Mouse (Mus musculus) cortical plate, adult 2 months (tissue): ENCODE data around the gene Krtap28-13. TPM values are rescaled to one million over a fixed set of nuclear protein-coding genes. Genes with fewer than 3 reads are reported as not detected.

Experiments used
- H3K27ac ChIP-seq: fragments of 200-500 bp; 2 replicates; pipeline ENCODE4 v1.5.1; 2012; ENCODE audit warnings: low read length, control low read depth, inconsistent platforms; ENCODE audit not compliant: insufficient read depth
- H3K4me1 ChIP-seq: fragments of 200-500 bp; 2 replicates; pipeline ENCODE4 v1.6.1; 2011; ENCODE audit warnings: low read length; ENCODE audit not compliant: control insufficient read depth, insufficient read depth
- H3K4me3 ChIP-seq: fragments of 200-500 bp; 2 replicates; pipeline ENCODE4 v1.5.1; 2011; ENCODE audit warnings: mild to moderate bottlenecking, low read length, control low read depth; ENCODE audit not compliant: insufficient read depth
- CTCF ChIP-seq: fragments of 200-500 bp; IDR thresholded peaks from 2 replicates; pipeline ENCODE4 v1.5.1; 2011; ENCODE audit warnings: mild to moderate bottlenecking, control low read depth, low read length; ENCODE audit not compliant: insufficient read depth; ENCODE audit errors: extremely low read depth
- POLR2A ChIP-seq: fragments of 200-500 bp; IDR thresholded peaks from 2 replicates; pipeline ENCODE4 v1.6.1; 2011; ENCODE audit warnings: mild to moderate bottlenecking, low read length, control low read depth; ENCODE audit not compliant: insufficient read depth; ENCODE audit errors: extremely low read depth
- polyA plus RNA-seq: library from polyadenylated mRNA; depleted of rRNA; stranded (reverse); fragments of >200 nt; gene quantifications from 2 replicates; pipeline ENCODE4 v1.2.3, GENCODE M21; 2012; rRNA removed

The Krtap28-13 gene
- polyA plus RNA-seq, result 0.30 TPM in 1 of 2 replicates, not detected in the other

- no peaks in the 10 kb centered on the region for H3K4me1 ChIP-seq
- no peak within 1 kb of the TSS for H3K4me3 ChIP-seq
- no peak within 1 kb of the TSS for H3K27ac ChIP-seq
- no peak for TF ChIP-seq POLR2A
- no peak for TF ChIP-seq CTCF
Measured at GRCm38 (mm10) chr1:83060643-83061042, at the start of gene Krtap28-13. Gene Krtap28-13 (plus strand): TSS chr1:83060930.

DNA sequence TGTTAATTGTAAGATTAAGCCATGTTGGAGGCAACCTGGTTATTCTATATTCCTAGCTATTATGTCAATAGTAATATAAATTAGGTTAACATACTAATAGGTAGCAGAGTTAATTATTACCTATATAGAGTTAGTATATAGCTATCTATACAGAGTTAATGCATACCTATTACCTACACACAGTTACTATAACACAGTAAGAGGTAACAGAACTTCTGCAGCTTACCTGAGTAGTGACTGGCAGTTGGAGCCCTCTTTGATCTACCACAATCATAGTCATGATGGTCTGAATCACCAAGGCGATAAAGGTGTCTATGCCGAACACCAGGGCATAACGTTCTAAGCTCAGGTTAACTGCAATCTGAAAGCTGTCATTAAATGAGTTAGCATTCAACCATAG lies 46.3 kb upstream of the Krtap28-13 start:
- TF ChIP-seq CTCF (no peak), POLR2A (no peak)
- no peak overlapping the region for H3K4me3 ChIP-seq
- no peaks in the 10 kb centered on the region for H3K4me1 ChIP-seq
- H3K27ac ChIP-seq, result no peak overlapping the region

DNA sequence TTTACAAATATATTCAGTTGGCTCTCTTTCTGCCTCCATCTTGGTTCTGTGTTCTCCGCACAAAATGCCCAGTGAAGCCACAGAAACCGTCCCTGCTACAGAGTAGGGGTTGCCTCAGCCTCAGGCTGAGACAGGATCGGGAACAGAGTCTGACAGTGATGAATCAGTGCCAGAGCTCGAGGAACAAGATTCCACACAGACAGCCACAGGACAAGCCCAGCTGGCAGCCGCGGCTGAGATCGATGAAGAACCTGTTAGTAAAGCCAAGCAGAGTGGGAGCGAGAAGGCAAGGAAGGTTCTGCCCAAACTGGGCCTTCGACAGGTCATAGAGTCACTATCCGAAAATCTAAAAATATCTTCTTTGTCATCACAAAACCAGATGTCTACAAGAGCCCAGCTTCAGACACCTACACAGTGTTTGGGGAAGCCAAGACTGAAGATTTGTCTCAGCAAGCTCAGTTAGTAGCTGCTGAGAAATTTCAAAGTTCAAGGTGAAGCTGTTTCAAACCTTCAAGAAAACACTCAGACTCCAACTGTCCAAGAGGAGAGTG lies 45.3 kb upstream of the Krtap28-13 start:
- H3K27ac ChIP-seq, result no peak overlapping the region
- TF ChIP-seq CTCF, result no peak
- TF ChIP-seq POLR2A, result no peak
- H3K4me1 ChIP-seq, result no peaks in the 10 kb centered on the region
- no peak overlapping the region for H3K4me3 ChIP-seq

DNA sequence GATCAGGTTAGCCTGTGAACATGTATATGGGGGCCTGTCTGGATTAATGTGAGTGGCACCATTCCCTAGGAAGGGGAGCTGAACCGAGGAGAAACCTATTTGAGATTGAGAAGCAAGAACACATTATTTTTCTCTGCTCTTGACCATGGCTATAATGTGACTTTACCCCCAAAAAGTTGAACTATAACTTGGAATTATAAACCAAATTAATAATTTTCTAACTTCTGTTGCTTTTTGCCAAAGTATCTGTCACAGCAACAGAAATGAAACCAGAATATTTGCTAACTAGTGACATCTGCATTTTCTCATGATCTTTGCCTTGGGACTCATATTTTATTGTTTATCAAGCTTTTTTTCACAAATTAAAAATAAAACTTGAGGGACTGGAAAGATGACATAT lies 44.2 kb upstream of the Krtap28-13 start:
- no peaks in the 10 kb centered on the region for H3K4me1 ChIP-seq
- no peak for TF ChIP-seq CTCF
- no peak for TF ChIP-seq POLR2A
- H3K4me3 ChIP-seq, result no peak overlapping the region
- no peak overlapping the region for H3K27ac ChIP-seq

GRCm38 (mm10) chr1:83031950-83032349 lies 28.8 kb upstream of the Krtap28-13 start:
- Histone ChIP-seq H3K4me1 (no peaks in the 10 kb centered on the region), H3K27ac (no peak overlapping the region), H3K4me3 (no peak overlapping the region)
- TF ChIP-seq POLR2A (no peak), CTCF (no peak)

GRCm38 (mm10) chr1:83032508-83032907 lies 28.2 kb upstream of the Krtap28-13 start:
- no peak for TF ChIP-seq POLR2A
- TF ChIP-seq CTCF, result no peak

DNA sequence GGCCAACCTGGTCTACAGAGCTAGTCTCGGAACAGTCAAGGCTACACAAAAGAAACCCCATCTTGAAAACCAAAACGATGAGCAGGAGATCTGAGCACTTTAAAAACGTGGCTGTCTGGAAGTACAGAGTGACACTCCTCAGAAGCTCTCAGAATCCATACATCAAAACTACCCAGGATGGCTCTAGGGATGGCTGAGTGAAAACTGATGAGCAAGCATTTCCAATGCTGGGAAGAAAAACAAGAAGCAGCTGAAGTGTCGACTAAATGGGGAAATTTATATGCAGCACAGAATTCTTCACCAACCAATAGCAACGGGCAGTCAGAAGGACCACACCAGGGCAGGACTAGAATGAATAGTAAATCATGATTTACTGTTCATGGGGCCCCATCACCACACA lies 26.2 kb upstream of the Krtap28-13 start:
- TF ChIP-seq POLR2A (no peak), CTCF (no peak)
- Histone ChIP-seq H3K4me3 (no peak overlapping the region), H3K4me1 (no peaks in the 10 kb centered on the region), H3K27ac (no peak overlapping the region)

More at GRCm38 (mm10) chr1:83032508-83032907, 28.2 kb upstream of the Krtap28-13 start:
- no peak overlapping the region for H3K4me3 ChIP-seq
- H3K4me1 ChIP-seq, result no peaks in the 10 kb centered on the region
- no peak overlapping the region for H3K27ac ChIP-seq

DNA sequence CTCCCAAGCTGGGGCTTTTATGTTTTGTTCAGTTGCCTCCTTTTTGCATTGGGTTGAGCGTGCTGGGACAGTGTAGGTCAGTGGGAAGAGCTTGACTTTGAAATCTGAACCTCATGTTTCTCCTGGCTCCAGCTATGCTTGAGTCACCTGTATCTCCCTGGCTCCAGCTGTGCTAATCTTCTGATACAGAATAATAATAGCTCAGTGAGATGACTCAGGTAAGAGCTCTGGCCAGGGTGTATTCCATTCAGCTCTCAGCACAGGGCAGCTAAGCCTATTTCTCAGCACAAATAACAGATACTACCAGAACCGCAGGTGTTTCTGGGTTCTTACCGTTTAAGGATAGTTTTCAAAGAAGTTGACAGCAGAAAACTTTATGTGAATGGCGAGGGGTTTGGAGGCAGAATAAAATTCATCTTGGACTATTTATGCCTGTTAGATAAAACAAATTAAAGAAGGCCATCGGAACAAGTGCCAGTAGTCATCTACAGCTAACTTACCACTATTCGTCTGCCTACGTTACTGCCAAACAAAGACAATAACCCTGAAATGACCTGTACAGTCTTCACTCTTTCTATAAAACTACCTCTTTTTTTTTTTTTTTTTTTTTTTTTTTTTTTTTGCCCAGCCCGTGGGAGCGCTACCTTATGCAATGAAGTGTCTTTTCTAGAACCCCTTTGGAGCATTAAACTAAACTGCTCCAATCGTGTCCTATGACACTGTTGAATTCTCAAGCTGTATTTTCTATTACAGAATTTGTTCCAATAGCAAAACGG lies 23.6 kb upstream of the Krtap28-13 start:
- TF ChIP-seq POLR2A (no peak), CTCF (no peak)
- Histone ChIP-seq H3K4me3 (no peak overlapping the region; the same call in 1 of the 2 replicates), H3K27ac (peak overlapping the region; percentile 72; the same call in 1 of the 2 replicates), H3K4me1 (no peaks in the 10 kb centered on the region)

DNA sequence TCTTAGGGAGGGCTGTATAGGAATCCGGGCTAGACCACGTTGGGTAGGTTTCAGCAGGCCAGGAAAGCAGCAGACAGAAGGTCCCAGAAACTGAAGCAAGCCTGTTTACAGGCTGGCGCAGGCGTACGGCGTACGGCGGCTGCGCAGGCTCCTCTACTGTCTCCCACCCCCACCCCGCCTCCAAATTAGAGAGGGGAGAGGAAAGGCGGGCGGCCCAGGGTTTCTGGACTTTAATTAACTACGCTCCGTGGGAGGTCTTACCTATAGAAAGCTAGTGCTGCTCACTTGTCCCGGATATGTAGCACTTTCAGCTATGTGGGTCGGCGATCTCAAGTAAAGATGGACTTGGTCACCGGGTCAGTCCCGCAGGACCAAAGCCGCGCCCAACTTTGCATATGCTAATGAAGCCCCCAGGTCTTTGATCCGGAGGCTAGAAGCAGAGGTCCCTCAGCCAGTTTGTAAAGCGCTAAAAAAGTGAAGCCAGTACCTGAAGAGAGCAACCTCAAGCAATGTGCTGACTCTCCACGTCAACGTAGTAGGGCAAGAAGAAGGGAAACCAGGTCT lies 22.5 kb upstream of the Krtap28-13 start, which contains the start of gene Slc19a3:
Gene Slc19a3, minus strand, starts transcription at position 340 of the 564 bp plus-strand sequence.
- TF ChIP-seq POLR2A, result peak; percentile 54
- no peak for TF ChIP-seq CTCF
- Histone ChIP-seq H3K27ac (peak within 1 kb of the TSS; percentile 72), H3K4me1 (no peaks in the 10 kb centered on the region), H3K4me3 (peak within 1 kb of the TSS; percentile 38)

DNA sequence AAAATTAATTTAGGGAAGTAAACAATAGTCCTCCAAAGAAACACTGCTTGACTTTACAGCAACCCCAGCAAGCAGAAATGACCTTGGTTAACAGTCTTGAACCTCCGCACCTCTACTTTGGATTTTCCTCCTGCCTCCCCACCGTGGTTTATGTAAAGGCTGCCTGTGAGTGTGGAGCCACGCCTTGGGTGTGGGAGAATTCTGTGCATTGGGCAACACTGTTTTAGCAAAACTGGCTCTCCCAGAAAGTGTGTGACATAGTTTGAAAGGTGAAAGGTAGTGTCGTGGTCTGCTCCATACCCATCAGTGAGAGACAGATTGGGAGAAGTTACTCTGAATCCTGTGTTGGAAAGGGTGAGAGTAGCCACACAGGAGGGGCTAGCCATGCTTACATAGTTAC lies 21.6 kb upstream of the Krtap28-13 start:
- Histone ChIP-seq H3K4me1 (no peaks in the 10 kb centered on the region), H3K27ac (no peak overlapping the region), H3K4me3 (no peak overlapping the region)
- TF ChIP-seq POLR2A (no peak), CTCF (no peak)
